ENCODE assay signal across 8 mouse cellular contexts in the genomic region with DNA sequence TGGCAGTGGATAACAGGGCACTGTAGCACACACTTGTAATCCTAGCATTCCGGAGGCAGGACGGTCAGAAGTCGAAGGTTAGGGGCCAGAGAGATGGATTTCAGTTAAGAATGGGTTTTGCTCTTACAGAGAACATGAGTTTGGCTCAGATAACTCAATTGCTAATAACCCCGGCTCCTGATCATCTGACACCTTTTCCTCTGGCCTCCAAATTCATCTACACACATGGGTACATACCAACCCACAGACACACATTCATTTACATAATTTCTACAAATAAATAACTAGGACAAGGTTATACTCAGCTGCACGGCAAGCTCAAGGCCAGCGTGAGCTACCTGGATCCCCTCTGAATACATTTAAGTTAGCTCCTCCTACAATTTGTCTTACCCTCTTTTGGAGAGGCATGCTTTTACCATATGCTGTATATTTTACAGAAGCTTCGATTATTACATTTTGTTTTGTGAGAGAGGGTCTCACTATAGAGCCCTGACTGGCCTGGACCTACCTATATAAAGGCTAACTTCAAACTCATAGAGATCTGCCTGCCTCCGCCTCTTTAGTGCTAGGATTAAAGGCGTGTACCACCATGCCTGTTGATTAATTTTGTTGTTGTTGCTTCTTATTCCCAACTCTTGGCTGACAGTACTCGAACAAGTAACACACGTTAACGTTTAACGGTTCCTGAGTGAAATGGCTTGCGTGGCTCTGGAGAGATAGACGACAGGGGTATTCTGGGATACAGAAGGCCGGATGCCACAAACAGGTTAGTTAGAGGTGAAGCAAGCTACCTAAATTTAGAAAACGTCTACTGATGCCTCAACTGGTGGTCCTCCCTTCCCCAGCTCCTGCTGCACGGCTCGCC. TPM values are rescaled to one million over a fixed set of nuclear protein-coding genes. Genes with fewer than 3 reads are reported as not detected.
DNase-seq lines count a peak whose midpoint lies in the region; ATAC-seq and TF ChIP-seq lines count a peak whose summit lies in the region.

No protein-coding gene starts in this region.

- H3K27me3 ChIP-seq in cerebellum, adult 2 months (ENCODE audit: control insufficient read depth, insufficient read depth, low read length), result no peaks in the 10 kb centered on the region
- no peaks in the 10 kb centered on the region for H3K27me3 ChIP-seq in testis, adult 2 months (ENCODE audit: control insufficient read depth, insufficient read depth, low read length)
- H3K27me3 ChIP-seq in limb, embryonic 13.5 days, result no peaks in the 10 kb centered on the region
- H3K27me3 ChIP-seq in small intestine, adult 2 months (ENCODE audit: control insufficient read depth, insufficient read depth, low read length), result no peaks in the 10 kb centered on the region

- no peak for TF ChIP-seq POLR2A in cerebellum, adult 2 months (IDR thresholded peaks at IDR 0.05; ENCODE audit: borderline replicate concordance, insufficient read depth, low read length)
- TF ChIP-seq POLR2A in testis, adult 2 months (IDR thresholded peaks at IDR 0.05; ENCODE audit: control insufficient read depth, low read depth, low read length), result no peak
- no peak for TF ChIP-seq POLR2A in small intestine, adult 2 months (IDR thresholded peaks at IDR 0.05; ENCODE audit: low read depth, low read length)

- 13% methylated on average over 19 of the region's 19 CpGs for WGBS in cerebellum, adult 2 months
- 21% methylated on average over 19 of the region's 19 CpGs for WGBS in limb, embryonic 13.5 days
- 20% methylated on average over 19 of the region's 19 CpGs for WGBS in small intestine, adult 2 months

- peak overlapping the region; percentile 53 for H3K4me3 ChIP-seq in cerebellum, adult 2 months (replicated peaks; ENCODE audit: insufficient read depth, low read depth, low read length)
- peak overlapping the region; percentile 89 for H3K4me3 ChIP-seq in testis, adult 2 months (ENCODE audit: control insufficient read depth, low read depth, low read length)
- H3K4me3 ChIP-seq in limb, embryonic 13.5 days, result peak overlapping the region; percentile 70
- H3K4me3 ChIP-seq in small intestine, adult 2 months (ENCODE audit: low read depth, low read length), result peak overlapping the region; percentile 80

- H3K9ac ChIP-seq in limb, embryonic 13.5 days, result peak overlapping the region; percentile 83

- H3K4me2 ChIP-seq in limb, embryonic 13.5 days (replicated peaks), result peak overlapping the region; percentile 77

- no peak overlapping the region for H3K27ac ChIP-seq in cerebellum, adult 2 months (ENCODE audit: insufficient read depth, low read length)
- peak overlapping the region; percentile 68 for H3K27ac ChIP-seq in testis, adult 2 months (ENCODE audit: control insufficient read depth, insufficient read depth, low read depth, low read length)
- H3K27ac ChIP-seq in limb, embryonic 13.5 days, result peak overlapping the region; percentile 61; the same call in 1 of the 2 replicates
- H3K27ac ChIP-seq in small intestine, adult 2 months (ENCODE audit: insufficient read depth, low read depth, low read length), result no peak overlapping the region

- no peaks in the 10 kb centered on the region for H3K9me3 ChIP-seq in limb, embryonic 13.5 days

- peaks cover 9% of the 10 kb centered on the region for H3K4me1 ChIP-seq in cerebellum, adult 2 months (ENCODE audit: control insufficient read depth, insufficient read depth, low read length)
- H3K4me1 ChIP-seq in testis, adult 2 months (ENCODE audit: control insufficient read depth, insufficient read depth, low read length), result peaks cover 5% of the 10 kb centered on the region; the same call in 1 of the 2 replicates
- peaks cover 14% of the 10 kb centered on the region for H3K4me1 ChIP-seq in limb, embryonic 13.5 days
- no peaks in the 10 kb centered on the region; the same call in 1 of the 2 replicates for H3K4me1 ChIP-seq in small intestine, adult 2 months (ENCODE audit: control insufficient read depth, insufficient read depth, insufficient read length, low read length)

- H3K36me3 ChIP-seq in testis, adult 2 months (ENCODE audit: control insufficient read depth, insufficient read depth, low read length), result 0 out of 2 replicates have a peak, but pooled peaks cover 1% of the 10 kb centered on the region
- H3K36me3 ChIP-seq in limb, embryonic 13.5 days, result peaks cover 13% of the 10 kb centered on the region
- H3K36me3 ChIP-seq in small intestine, adult 2 months (ENCODE audit: control insufficient read depth, insufficient read depth, low read length), result no peaks in the 10 kb centered on the region

- DNase-seq in cerebellum, adult 2 months, result no peak
- DNase-seq in cerebellum, adult 11-12 months, result no peak
- DNase-seq in testis, postnatal 14 days (ENCODE audit: low spot score), result no peak
- DNase-seq in urinary bladder, postnatal 36 days (ENCODE audit: low spot score in 2 of 2), result no peak
- DNase-seq in frontal cortex, postnatal 10 days (ENCODE audit: low spot score in 2 of 2), result no peak

- no peak for TF ChIP-seq CTCF in cerebellum, adult 2 months (IDR thresholded peaks at IDR 0.05; ENCODE audit: borderline replicate concordance, insufficient read depth, low read depth, low read length)
- TF ChIP-seq CTCF in testis, adult 2 months (IDR thresholded peaks at IDR 0.05; ENCODE audit: control insufficient read depth, insufficient read depth, insufficient replicate concordance, low read depth, low read length), result no peak
- no peak for TF ChIP-seq CTCF in small intestine, adult 2 months (IDR thresholded peaks at IDR 0.05; ENCODE audit: extremely low read depth, insufficient read length, insufficient replicate concordance, low read depth, low read length)

- ATAC-seq in limb, embryonic 13.5 days (ENCODE audit: low FRiP score, low read depth), result peak; percentile 13; the same call in 1 of the 2 replicates

RNA-seq across cellular contexts. Expression of gene Xrcc2, which starts 0.7 kb away (rescaled TPM):
- 9.6 and 10.4 TPM in 2 replicates for polyA plus RNA-seq in cerebellum, adult 2 months (2012; rRNA removed)
- 16.2 and 17.7 TPM in 2 replicates for polyA plus RNA-seq in testis, adult 2 months (2012; rRNA removed)
- 9.2 and 9.5 TPM in 2 replicates for polyA plus RNA-seq in limb, embryonic 13.5 days (2015; fragmentation: Nextera tagmentation; extraction: Ambion mirVana)
- polyA plus RNA-seq in small intestine, adult 2 months (2012; rRNA removed), result 1.3 and 1.6 TPM in 2 replicates

RNA-seq across cellular contexts. Expression of gene Actr3b, which starts 54.9 kb away (rescaled TPM):
- 55.0 and 55.1 TPM in 2 replicates for polyA plus RNA-seq in cerebellum, adult 2 months (2012; rRNA removed)
- polyA plus RNA-seq in testis, adult 2 months (2012; rRNA removed), result 1.7 and 2.0 TPM in 2 replicates
- polyA plus RNA-seq in limb, embryonic 13.5 days (2015; fragmentation: Nextera tagmentation; extraction: Ambion mirVana), result 3.0 and 3.3 TPM in 2 replicates
- 0.08 and 0.09 TPM in 2 replicates for polyA plus RNA-seq in small intestine, adult 2 months (2012; rRNA removed)

Comparison
In these comparisons a context has a peak if more than half of its experiments do, and no peak if none do; other contexts are left out.
1. H3K27ac ChIP-seq: peak in testis, adult 2 months (single experiment) and limb, embryonic 13.5 days (single experiment); none in cerebellum, adult 2 months (single experiment) and small intestine, adult 2 months (single experiment).
2. RNA of gene Actr3b, which starts 54.9 kb away (polyA plus RNA-seq): 55.0 to 55.1 TPM in cerebellum, adult 2 months; 3.0 to 3.3 TPM in limb, embryonic 13.5 days, 1.7 to 2.0 TPM in testis, adult 2 months and 0.08 to 0.09 TPM in small intestine, adult 2 months; every median in the first group is over 10 times any median in the second.
3. Peak in every context shown above with its lines, with median percentiles within 50 percentile points of each other: H3K4me3 ChIP-seq.